Mouse (Mus musculus) ovary, adult 18-20 months (tissue): ENCODE data around the gene Gtf3c2.
"Not testable (repeated sequence)": the region's sequence is repeated elsewhere in the genome, so short reads cannot be mapped to it uniquely, and the experiment has no call there.

Experiments used
- DNase-seq: peaks from one replicate; pipeline ENCODE4 v3.0.0; 2022; ENCODE audit warnings: low spot score, mixed read lengths

Gene Gtf3c2

GRCm38 (mm10) chr5:31179766-31180630 lies at the start of gene Gtf3c2, which contains the start of gene Gm29609:
Gtf3c2 (minus strand) TSS chr5:31180144.
Gm29609 (minus strand) TSS chr5:31179911.
- peak; percentile 87 for DNase-seq

GRCm38 (mm10) chr5:31226641-31227040 lies 46.7 kb upstream of the Gtf3c2 start:
- DNase-seq: no peak

- DNase-seq: no peak
These were observed 42.8 kb upstream of the Gtf3c2 start for GRCm38 (mm10) chr5:31222696-31223095.

GRCm38 (mm10) chr5:31221304-31221945 lies 41.5 kb upstream of the Gtf3c2 start:
- DNase-seq: no peak

- DNase-seq: peak; percentile 94
These were observed 40.7 kb upstream of the Gtf3c2 start, which contains the start of gene Ppm1g for GRCm38 (mm10) chr5:31220448-31221303. Ppm1g (minus strand) TSS chr5:31220687.

- DNase-seq: peak; percentile 29
These were observed 40.0 kb upstream of the Gtf3c2 start for GRCm38 (mm10) chr5:31219911-31220447.

GRCm38 (mm10) chr5:31219474-31219873 lies 39.5 kb upstream of the Gtf3c2 start:
- no peak for DNase-seq

GRCm38 (mm10) chr5:31219070-31219469 lies 39.1 kb upstream of the Gtf3c2 start:
- no peak for DNase-seq

GRCm38 (mm10) chr5:31218294-31218693 lies 38.4 kb upstream of the Gtf3c2 start:
- no peak for DNase-seq

GRCm38 (mm10) chr5:31216554-31216953 lies 36.6 kb upstream of the Gtf3c2 start:
- DNase-seq: not testable (repeated sequence)

GRCm38 (mm10) chr5:31204421-31204820 lies 24.5 kb upstream of the Gtf3c2 start:
- no peak for DNase-seq

- no peak for DNase-seq
These were observed 23.9 kb upstream of the Gtf3c2 start for GRCm38 (mm10) chr5:31203866-31204265.

GRCm38 (mm10) chr5:31202933-31203332 lies 23.0 kb upstream of the Gtf3c2 start:
- DNase-seq: no peak

GRCm38 (mm10) chr5:31201742-31202590 lies 22.0 kb upstream of the Gtf3c2 start, which contains the start of gene Zfp513:
Zfp513 (minus strand) TSS chr5:31202303.
- peak; percentile 97 for DNase-seq

- DNase-seq: no peak
These were observed 21.2 kb upstream of the Gtf3c2 start for GRCm38 (mm10) chr5:31201042-31201741.

- DNase-seq: no peak
These were observed 20.4 kb upstream of the Gtf3c2 start for GRCm38 (mm10) chr5:31200327-31200768.

GRCm38 (mm10) chr5:31199893-31200292 lies 19.9 kb upstream of the Gtf3c2 start:
- DNase-seq: no peak

GRCm38 (mm10) chr5:31199321-31199892 lies 19.5 kb upstream of the Gtf3c2 start:
- DNase-seq: no peak

- DNase-seq: no peak
These were observed 18.8 kb upstream of the Gtf3c2 start for GRCm38 (mm10) chr5:31198616-31199320.
